Mouse (Mus musculus) T-helper 17 cell (primary cell): ENCODE measurements around the gene AC170998.1.
"Not testable (repeated sequence)": the region's sequence is repeated elsewhere in the genome, so short reads cannot be mapped to it uniquely, and the experiment has no call there.

Experiments
- in situ Hi-C, 2 experiments: fragments of 300-600 bp; cut with MboI, MseI; formaldehyde crosslinking; loops; 1 replicate in 1 of 2; 2 replicates in 1 of 2; pipeline ENCODE4 v1.15.1; 2025; ENCODE audit warnings: high pct_unique_total_duplicates in 2 of 2

Gene AC170998.1

GRCm38 (mm10) chr17:28750580-28750979 lies 24.7 kb downstream of the AC170998.1 start:
- in situ Hi-C loops: no loop called here

GRCm38 (mm10) chr17:28756447-28756846 lies 30.6 kb downstream of the AC170998.1 start:
- in situ Hi-C loops: no loop called here

GRCm38 (mm10) chr17:28757470-28757869 lies 31.6 kb downstream of the AC170998.1 start:
- in situ Hi-C loops: no loop called here

GRCm38 (mm10) chr17:28760736-28761312 lies 34.9 kb downstream of the AC170998.1 start:
- in situ Hi-C loops: no loop called here

GRCm38 (mm10) chr17:28761871-28762270 lies 36.0 kb downstream of the AC170998.1 start:
- in situ Hi-C loops: no loop called here

- in situ Hi-C loops: no loop called here
These were observed 40.3 kb downstream of the AC170998.1 start for GRCm38 (mm10) chr17:28766203-28766602.

- in situ Hi-C loops: no loop called here
These were observed 41.1 kb downstream of the AC170998.1 start for GRCm38 (mm10) chr17:28766781-28767515.

GRCm38 (mm10) chr17:28769121-28769874 lies 43.4 kb downstream of the AC170998.1 start, which contains the start of gene Mapk13:
Gene Mapk13, plus strand, starts transcription at chr17:28769297.
- in situ Hi-C loops: no loop called here

- in situ Hi-C loops: no loop called here
These were observed 44.1 kb downstream of the AC170998.1 start for GRCm38 (mm10) chr17:28769875-28770421.

GRCm38 (mm10) chr17:28771289-28771688 lies 45.4 kb downstream of the AC170998.1 start:
- in situ Hi-C loops: no loop called here

GRCm38 (mm10) chr17:28774303-28774702 lies 48.4 kb downstream of the AC170998.1 start:
- in situ Hi-C loops: not testable (repeated sequence)

GRCm38 (mm10) chr17:28775161-28775560 lies 49.3 kb downstream of the AC170998.1 start:
- in situ Hi-C loops: loop anchor here in 1 of 2 experiments (5.0 kb wide), 1 partner anchor 62 kb away; no protein-coding TSS in a partner anchor
